Comparison of ENCODE assay signal across 8 mouse cellular contexts in genomic region chr13:112994191-112994590, GRCm38 (mm10). TPM values are rescaled to one million over a fixed set of nuclear protein-coding genes. Genes with fewer than 3 reads are reported as not detected.
DNase-seq lines count a peak whose midpoint lies in the region; ATAC-seq lines count a peak whose summit lies in the region.

No protein-coding gene starts in this region.

- no peaks in the 10 kb centered on the region for H3K36me3 ChIP-seq in heart, embryonic 13.5 days
- H3K36me3 ChIP-seq in kidney, embryonic 16.5 days (ENCODE audit: insufficient read depth, low read length): no peaks in the 10 kb centered on the region
- no peaks in the 10 kb centered on the region for H3K36me3 ChIP-seq in liver, embryonic 16.5 days (ENCODE audit: control insufficient read depth, insufficient read depth)

- no peaks in the 10 kb centered on the region for H3K9me3 ChIP-seq in heart, embryonic 13.5 days
- H3K9me3 ChIP-seq in kidney, embryonic 16.5 days (ENCODE audit: low read length): no peaks in the 10 kb centered on the region
- H3K9me3 ChIP-seq in liver, embryonic 16.5 days (replicated peaks; ENCODE audit: control insufficient read depth, low read length): no peaks in the 10 kb centered on the region

- DNase-seq in ovary, postnatal 36 days (ENCODE audit: low spot score): peak; percentile 45
- no peak for DNase-seq in ovary, adult 18-20 months (ENCODE audit: low spot score)
- DNase-seq in cerebellum, postnatal 10 days: peak; percentile 84 to 87
- DNase-seq in neural tube, embryonic 10.5 days (ENCODE audit: extremely low spot score, low spot score): peak; percentile 65
- peak; percentile 46 for DNase-seq in testis, postnatal 14 days (ENCODE audit: low spot score)

- H3K4me2 ChIP-seq in heart, embryonic 13.5 days: peak overlapping the region; percentile 76
- H3K4me2 ChIP-seq in kidney, embryonic 16.5 days (replicated peaks; ENCODE audit: low read depth, low read length): peak overlapping the region; percentile 84
- H3K4me2 ChIP-seq in liver, embryonic 16.5 days (ENCODE audit: low read depth, low read length): peak overlapping the region; percentile 58

- H3K4me3 ChIP-seq in heart, embryonic 13.5 days: peak overlapping the region; percentile 50
- peak overlapping the region; percentile 51 for H3K4me3 ChIP-seq in kidney, embryonic 16.5 days (ENCODE audit: low read length)
- H3K4me3 ChIP-seq in liver, embryonic 16.5 days (ENCODE audit: low read depth, low read length): peak overlapping the region; percentile 46

- peaks cover 95% of the 10 kb centered on the region for H3K27me3 ChIP-seq in heart, embryonic 13.5 days (replicated peaks)
- peaks cover 93% of the 10 kb centered on the region for H3K27me3 ChIP-seq in kidney, embryonic 16.5 days (ENCODE audit: insufficient read depth, low read length)
- peaks cover 91% of the 10 kb centered on the region for H3K27me3 ChIP-seq in liver, embryonic 16.5 days (ENCODE audit: control insufficient read depth, insufficient read depth, low read depth, low read length)

- no peak for ATAC-seq in heart, embryonic 13.5 days (ENCODE audit: extremely low read depth, insufficient number of reproducible peaks, low FRiP score, low TSS enrichment)
- peak; percentile 67 for ATAC-seq in kidney, embryonic 16.5 days (ENCODE audit: low FRiP score, low TSS enrichment)
- 0 out of 2 replicates have a peak, but pooled peaks have one; percentile 45 for ATAC-seq in liver, embryonic 16.5 days (ENCODE audit: low read depth)

- peaks cover 37% of the 10 kb centered on the region for H3K4me1 ChIP-seq in heart, embryonic 13.5 days
- peaks cover 38% of the 10 kb centered on the region for H3K4me1 ChIP-seq in kidney, embryonic 16.5 days (ENCODE audit: insufficient read depth, low read length)
- peaks cover 8% of the 10 kb centered on the region for H3K4me1 ChIP-seq in liver, embryonic 16.5 days (ENCODE audit: control insufficient read depth, low read depth, low read length)

- under 1% methylated on average over 25 of the region's 25 CpGs for WGBS in heart, embryonic 13.5 days
- WGBS in kidney, embryonic 16.5 days: 0% methylated on average over 25 of the region's 25 CpGs
- under 1% methylated on average over 25 of the region's 25 CpGs for WGBS in liver, embryonic 16.5 days (ENCODE audit: insufficient replicate concordance)

- no peak overlapping the region for H3K27ac ChIP-seq in heart, embryonic 13.5 days (replicated peaks)
- H3K27ac ChIP-seq in kidney, embryonic 16.5 days (ENCODE audit: low read length): no peak overlapping the region
- H3K27ac ChIP-seq in liver, embryonic 16.5 days (ENCODE audit: low read length): no peak overlapping the region

- peak overlapping the region; percentile 54; the same call in 1 of the 2 replicates for H3K9ac ChIP-seq in heart, embryonic 13.5 days
- no peak overlapping the region for H3K9ac ChIP-seq in kidney, embryonic 16.5 days (replicated peaks; ENCODE audit: low read length)
- no peak overlapping the region for H3K9ac ChIP-seq in liver, embryonic 16.5 days (ENCODE audit: low read depth, low read length)

RNA-seq across cellular contexts. Expression of gene Mcidas, which starts 0.5 kb away (rescaled TPM):
- not detected in 2 replicates for polyA plus RNA-seq in heart, embryonic 13.5 days (2015; fragmentation: Nextera tagmentation; extraction: Ambion mirVana)
- polyA plus RNA-seq in kidney, embryonic 16.5 days (2015; fragmentation: Nextera tagmentation; extraction: Ambion mirVana): 0.34 TPM in 1 of 2 replicates, not detected in the other
- not detected in 2 replicates for polyA plus RNA-seq in liver, embryonic 16.5 days (2015; fragmentation: Nextera tagmentation; extraction: Ambion mirVana)

RNA-seq across cellular contexts. Expression of gene Ccno, which starts 6.6 kb away (rescaled TPM):
- polyA plus RNA-seq in heart, embryonic 13.5 days (2015; fragmentation: Nextera tagmentation; extraction: Ambion mirVana): 0.20 and 0.24 TPM in 2 replicates
- polyA plus RNA-seq in kidney, embryonic 16.5 days (2015; fragmentation: Nextera tagmentation; extraction: Ambion mirVana): 0.51 and 0.57 TPM in 2 replicates
- polyA plus RNA-seq in liver, embryonic 16.5 days (2015; fragmentation: Nextera tagmentation; extraction: Ambion mirVana): 0.19 and 0.34 TPM in 2 replicates

RNA-seq across cellular contexts. Expression of gene Cdc20b, which starts 40.7 kb away (rescaled TPM):
- polyA plus RNA-seq in heart, embryonic 13.5 days (2015; fragmentation: Nextera tagmentation; extraction: Ambion mirVana): not detected in 2 replicates
- polyA plus RNA-seq in kidney, embryonic 16.5 days (2015; fragmentation: Nextera tagmentation; extraction: Ambion mirVana): not detected in 2 replicates
- polyA plus RNA-seq in liver, embryonic 16.5 days (2015; fragmentation: Nextera tagmentation; extraction: Ambion mirVana): not detected in 2 replicates

RNA-seq across cellular contexts. Expression of gene Gpx8, which starts 52.0 kb away (rescaled TPM):
- polyA plus RNA-seq in heart, embryonic 13.5 days (2015; fragmentation: Nextera tagmentation; extraction: Ambion mirVana): 134 and 143 TPM in 2 replicates
- polyA plus RNA-seq in kidney, embryonic 16.5 days (2015; fragmentation: Nextera tagmentation; extraction: Ambion mirVana): 146 and 150 TPM in 2 replicates
- polyA plus RNA-seq in liver, embryonic 16.5 days (2015; fragmentation: Nextera tagmentation; extraction: Ambion mirVana): 4.4 and 6.3 TPM in 2 replicates
